Mouse (Mus musculus) olfactory bulb, adult 2 months (tissue): ENCODE data around the gene Pigo.

ENCODE experiments used
- CTCF ChIP-seq: fragments of 200-500 bp; IDR thresholded peaks from 2 replicates; pipeline ENCODE4 v1.5.1; 2012; ENCODE audit warnings: low read depth, mild to moderate bottlenecking, low read length, moderate library complexity; ENCODE audit not compliant: insufficient read depth
- POLR2A ChIP-seq: fragments of 200-500 bp; IDR thresholded peaks from 2 replicates; pipeline ENCODE4 v1.6.1; 2012; ENCODE audit warnings: mild to moderate bottlenecking, low read depth, low read length, moderate library complexity; ENCODE audit not compliant: insufficient read depth

- TF ChIP-seq CTCF (no peak), POLR2A (no peak)
These were observed 19.1 kb upstream of the Pigo start for GRCm38 (mm10) chr4:43044673-43045072.
